Mouse (Mus musculus): ENCODE measurements around the gene Otulin. TPM values are rescaled to one million over a fixed set of nuclear protein-coding genes. Genes with fewer than 3 reads are reported as not detected.

Otulin gene
- polyA plus RNA-seq (2014; fragmentation: Illumina TruSeq; extraction: RNeasy Lipid Tissue Mini Kit (QIAGEN cat#74804); ENCODE audit: low read depth, low replicate concordance) = 22.2 TPM

GRCm38 (mm10) chr15:27630601-27631383 is at the start of gene Otulin:
Gene Otulin, minus strand, starts transcription at chr15:27630693.

Other genes starting within 250 kb of the Otulin start
- gene Ank, start 164.0 kb downstream of the Otulin start, polyA plus RNA-seq (2014; fragmentation: Illumina TruSeq; extraction: RNeasy Lipid Tissue Mini Kit (QIAGEN cat#74804); ENCODE audit: low read depth, low replicate concordance) = 23.8 TPM
- 1.9 TPM for gene Otulinl, start 50.9 kb upstream of the Otulin start, polyA plus RNA-seq (2014; fragmentation: Illumina TruSeq; extraction: RNeasy Lipid Tissue Mini Kit (QIAGEN cat#74804); ENCODE audit: low read depth, low replicate concordance)

All from liver, adult 10 weeks (tissue).